Mouse (Mus musculus) thymus, adult 2 months (tissue): ENCODE results near the gene Slc4a2. TPM values are rescaled to one million over a fixed set of nuclear protein-coding genes. Genes with fewer than 3 reads are reported as not detected.

Experiments used
- DNase-seq: peaks from one replicate; pipeline ENCODE4 v3.0.0; 2021
- H3K27ac ChIP-seq: fragments of 200-500 bp; 2 replicates; pipeline ENCODE4 v1.5.1; 2012; ENCODE audit warnings: low read length, control low read depth; ENCODE audit not compliant: control insufficient read depth, insufficient read depth
- H3K27me3 ChIP-seq: fragments of 200-500 bp; 2 replicates; pipeline ENCODE4 v1.6.1; 2012; ENCODE audit warnings: mild to moderate bottlenecking, low read length, moderate library complexity, mixed read lengths; ENCODE audit not compliant: control insufficient read depth, insufficient read depth
- H3K36me3 ChIP-seq: fragments of 200-500 bp; 2 replicates; pipeline ENCODE4 v1.6.1; 2012; ENCODE audit warnings: mild to moderate bottlenecking, low read length, moderate library complexity; ENCODE audit not compliant: control insufficient read depth, insufficient read depth
- H3K4me1 ChIP-seq: fragments of 200-500 bp; replicated peaks from 2 replicates; pipeline ENCODE4 v1.6.1; 2012; ENCODE audit warnings: low read length; ENCODE audit not compliant: control insufficient read depth, insufficient read depth
- H3K4me3 ChIP-seq: fragments of 200-500 bp; 2 replicates; pipeline ENCODE4 v1.5.1; 2012; ENCODE audit warnings: mild to moderate bottlenecking, low read length, control low read depth, moderate library complexity; ENCODE audit not compliant: control insufficient read depth, insufficient read depth
- CTCF ChIP-seq: fragments of 200-500 bp; IDR thresholded peaks from 2 replicates; pipeline ENCODE4 v1.5.1; 2012; ENCODE audit warnings: mild to moderate bottlenecking, control low read depth, low read length, moderate library complexity, borderline replicate concordance; ENCODE audit not compliant: control insufficient read depth, poor library complexity, insufficient read depth; ENCODE audit errors: extremely low read depth
- POLR2A ChIP-seq: fragments of 200-500 bp; IDR thresholded peaks from 2 replicates; pipeline ENCODE4 v1.6.1; 2012; ENCODE audit warnings: mild to moderate bottlenecking, low read length, control low read depth, moderate library complexity; ENCODE audit not compliant: control insufficient read depth, poor library complexity, insufficient read depth; ENCODE audit errors: extremely low read depth
- WGBS: fragments of 180-500 bp; shearing (Covaris S2); methylation state at CpG from one replicate; pipeline ENCODE4 v1.1.7; 2018; 5-methylcytosine and 5-hydroxymethylcytosine counted together
- polyA plus RNA-seq: library from polyadenylated mRNA; depleted of rRNA; stranded (reverse); fragments of >200 nt; gene quantifications from 2 replicates; pipeline ENCODE4 v1.2.3, GENCODE M21; 2012

Slc4a2 gene
- polyA plus RNA-seq, 1 experiment: 118 TPM

DNA sequence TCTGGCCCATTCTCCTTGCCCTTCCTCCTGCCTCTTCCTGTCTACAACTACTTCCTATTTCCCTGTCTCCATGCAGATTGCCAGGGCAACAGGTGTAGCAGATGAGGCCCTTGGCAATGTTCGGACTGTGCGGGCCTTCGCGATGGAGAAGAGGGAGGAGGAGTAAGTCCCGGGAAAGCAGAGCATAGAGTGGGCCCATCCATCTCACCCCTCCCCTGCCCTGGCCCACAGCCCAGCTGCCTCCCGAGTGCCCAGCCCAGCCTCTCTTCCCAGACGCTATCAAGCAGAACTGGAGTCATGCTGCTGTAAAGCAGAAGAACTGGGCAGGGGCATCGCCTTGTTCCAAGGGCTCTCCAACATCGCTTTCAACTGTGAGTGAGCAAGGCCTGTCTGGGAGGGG lies 21.7 kb upstream of the Slc4a2 start:
- H3K36me3 ChIP-seq: no peaks in the 10 kb centered on the region
- H3K4me1 ChIP-seq: no peaks in the 10 kb centered on the region
- DNase-seq: no peak
- no peak overlapping the region for H3K4me3 ChIP-seq
- H3K27me3 ChIP-seq: no peaks in the 10 kb centered on the region
- TF ChIP-seq CTCF (no peak), POLR2A (no peak)
- WGBS: 97% methylated on average over 9 of the region's 9 CpGs
- no peak overlapping the region for H3K27ac ChIP-seq

DNA sequence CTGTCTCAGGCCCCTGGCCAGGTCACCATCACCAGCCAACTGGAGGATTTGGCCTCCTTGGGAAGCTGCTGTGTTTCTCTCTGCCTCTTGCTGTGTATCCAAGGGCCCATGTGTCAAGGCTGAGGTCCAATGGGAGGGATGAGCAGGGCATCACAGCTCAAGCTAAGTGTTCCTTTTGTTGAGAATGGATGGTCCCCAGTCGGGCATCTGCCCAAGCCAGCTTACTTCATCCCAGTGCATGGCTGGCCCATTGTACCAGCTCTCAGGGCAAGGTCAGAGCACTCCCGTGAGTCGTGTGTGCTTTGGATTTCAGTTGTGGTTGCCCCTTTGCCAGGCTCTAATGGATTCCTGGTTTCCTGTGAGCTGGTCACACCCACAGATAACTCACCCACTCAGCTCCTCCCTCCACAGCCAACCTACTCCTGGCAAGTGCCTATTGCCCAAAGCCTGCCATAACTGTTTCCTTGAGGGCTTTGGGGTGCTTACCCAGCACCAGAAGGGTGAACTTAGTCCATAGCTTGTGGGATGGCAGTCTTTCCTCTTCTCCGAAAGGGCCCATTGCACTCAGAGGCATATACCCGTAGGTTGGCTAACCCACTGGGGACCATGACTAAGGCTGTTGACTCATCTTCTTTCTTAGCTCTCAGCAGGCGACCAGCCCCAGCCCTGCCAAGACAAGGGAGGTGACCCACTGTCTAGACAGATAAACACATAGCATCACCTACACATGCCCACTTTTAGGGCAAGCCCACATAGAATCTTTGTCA lies 18.9 kb upstream of the Slc4a2 start:
- Histone ChIP-seq H3K36me3 (no peaks in the 10 kb centered on the region), H3K27me3 (no peaks in the 10 kb centered on the region)

DNA sequence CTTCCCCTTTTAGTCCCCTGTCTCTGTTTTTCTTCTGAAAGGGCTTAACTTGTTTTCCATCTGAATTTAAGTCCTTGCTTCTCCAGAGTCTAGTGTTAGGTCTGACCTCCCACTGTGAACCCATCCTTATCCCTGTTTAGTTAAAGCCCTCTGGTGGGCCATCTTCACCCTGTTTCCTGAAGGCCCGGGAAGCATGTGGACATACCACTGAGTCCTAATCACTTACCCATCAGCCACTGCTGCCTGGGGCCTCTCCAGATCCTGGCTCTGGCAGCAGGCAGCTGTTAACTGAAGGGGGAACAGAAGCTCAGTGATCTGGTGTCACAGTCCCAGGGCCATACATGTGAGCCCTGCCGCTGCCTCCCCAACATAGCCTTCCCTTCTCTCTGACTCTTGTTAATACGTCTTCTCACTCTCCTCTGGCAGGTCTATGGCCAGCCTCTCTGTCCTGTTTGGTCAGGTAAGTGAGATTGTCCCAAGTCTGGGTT lies 18.2 kb upstream of the Slc4a2 start:
- Histone ChIP-seq H3K36me3 (no peaks in the 10 kb centered on the region), H3K4me3 (no peak overlapping the region), H3K27ac (no peak overlapping the region), H3K27me3 (no peaks in the 10 kb centered on the region), H3K4me1 (no peaks in the 10 kb centered on the region)
- 97% methylated on average over 3 of the region's 3 CpGs for WGBS
- DNase-seq: no peak
- TF ChIP-seq POLR2A (no peak), CTCF (no peak)

More for the DNA sequence above, 18.9 kb upstream of the Slc4a2 start:
- Histone ChIP-seq H3K4me1 (no peaks in the 10 kb centered on the region), H3K4me3 (no peak overlapping the region), H3K27ac (no peak overlapping the region)
- DNase-seq: no peak
- WGBS: 84% methylated on average over 6 of the region's 6 CpGs
- TF ChIP-seq CTCF (no peak), POLR2A (no peak)

DNA sequence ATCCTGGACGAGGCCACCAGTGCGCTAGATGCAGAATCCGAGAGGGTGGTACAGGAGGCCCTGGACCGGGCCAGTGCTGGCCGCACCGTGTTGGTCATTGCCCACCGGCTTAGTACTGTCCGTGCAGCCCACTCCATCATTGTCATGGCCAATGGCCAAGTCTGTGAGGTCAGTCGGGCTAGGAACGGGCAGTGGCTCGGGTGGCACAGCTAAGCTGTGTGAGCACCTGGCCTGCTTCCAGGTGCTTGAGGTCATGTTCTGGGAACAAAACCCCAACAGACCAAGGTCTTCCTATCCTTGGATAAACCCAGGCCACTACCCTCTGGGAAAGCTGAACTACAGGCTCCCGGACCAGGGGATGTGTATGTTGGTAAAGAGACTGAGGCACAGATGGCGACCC lies 15.0 kb upstream of the Slc4a2 start:
- no peak overlapping the region for H3K4me3 ChIP-seq
- no peaks in the 10 kb centered on the region for H3K36me3 ChIP-seq
- 95% methylated on average over 13 of the region's 13 CpGs for WGBS
- no peak for DNase-seq
- no peaks in the 10 kb centered on the region; the same call in 1 of the 2 replicates for H3K27me3 ChIP-seq
- no peak overlapping the region for H3K27ac ChIP-seq
- TF ChIP-seq CTCF: no peak
- no peak for TF ChIP-seq POLR2A
- H3K4me1 ChIP-seq: no peaks in the 10 kb centered on the region

DNA sequence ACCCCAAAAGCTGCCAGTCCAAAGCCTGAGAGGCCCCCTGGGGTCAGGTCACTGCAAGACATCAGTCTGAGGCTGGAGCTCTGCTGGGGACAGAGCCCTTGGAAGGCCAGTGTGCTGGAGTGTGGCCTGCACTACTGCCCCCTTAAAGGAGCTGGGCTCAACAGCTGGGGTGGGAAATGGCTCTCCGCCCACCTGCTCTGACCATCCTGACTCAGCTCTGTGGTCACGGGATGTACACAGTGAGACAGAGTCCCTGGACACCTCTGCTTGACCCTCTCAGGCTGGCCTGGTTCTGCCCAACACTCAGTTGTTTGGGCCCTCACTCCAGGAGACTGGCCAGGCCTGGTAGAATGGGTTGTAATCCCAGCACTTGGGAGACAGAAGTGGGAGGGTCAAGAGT lies 14.2 kb upstream of the Slc4a2 start:
- Histone ChIP-seq H3K27ac (no peak overlapping the region), H3K27me3 (no peaks in the 10 kb centered on the region; the same call in 1 of the 2 replicates), H3K4me3 (no peak overlapping the region), H3K36me3 (no peaks in the 10 kb centered on the region), H3K4me1 (no peaks in the 10 kb centered on the region)
- 100% methylated on average over 2 of the region's 2 CpGs for WGBS
- DNase-seq: no peak
- TF ChIP-seq POLR2A (no peak), CTCF (no peak)

DNA sequence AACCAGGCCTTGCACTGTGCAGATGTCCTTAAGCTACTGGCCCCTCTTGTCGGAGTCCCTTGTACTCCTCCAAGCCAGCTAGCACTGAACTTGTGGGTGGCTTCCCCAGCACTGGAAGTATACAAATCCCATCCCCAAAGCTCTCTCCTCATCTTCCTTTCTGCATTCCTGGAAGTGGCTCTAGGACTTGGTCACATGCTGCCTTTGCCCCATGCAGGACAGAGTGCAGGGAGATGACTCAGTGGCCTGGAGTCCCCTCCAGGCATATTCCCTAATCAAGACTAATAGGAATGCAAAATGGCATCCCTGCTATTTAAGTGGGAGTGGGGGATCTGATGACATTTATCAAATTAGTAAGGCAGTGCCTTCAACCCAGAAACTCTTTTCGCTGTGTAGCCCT lies 11.6 kb upstream of the Slc4a2 start:
- H3K4me3 ChIP-seq: no peak overlapping the region
- no peaks in the 10 kb centered on the region; the same call in 1 of the 2 replicates for H3K27me3 ChIP-seq
- TF ChIP-seq CTCF: no peak
- TF ChIP-seq POLR2A: no peak
- 0 out of 2 replicates have a peak, but pooled peaks cover 4% of the 10 kb centered on the region for H3K4me1 ChIP-seq
- WGBS: 90% methylated on average over 2 of the region's 2 CpGs
- no peak overlapping the region for H3K27ac ChIP-seq
- H3K36me3 ChIP-seq: no peaks in the 10 kb centered on the region
- DNase-seq: no peak
